Mouse (Mus musculus): Measurements from ENCODE around the gene Ckap2. TPM values are rescaled to one million over a fixed set of nuclear protein-coding genes. Genes with fewer than 3 reads are reported as not detected.

The Ckap2 gene
- polyA plus RNA-seq, 1 experiment from 2014 or later = 56.0 TPM

Other genes starting within 250 kb of the Ckap2 start
- not detected in 2 replicates for gene Defb35, start 247.5 kb downstream of the Ckap2 start, polyA plus RNA-seq (2015; fragmentation: Nextera tagmentation; extraction: Ambion mirVana)
- gene Defb13, start 239.1 kb downstream of the Ckap2 start, polyA plus RNA-seq (2015; fragmentation: Nextera tagmentation; extraction: Ambion mirVana) = not detected in 2 replicates
- gene Fam90a1a, start 227.1 kb downstream of the Ckap2 start, polyA plus RNA-seq (2015; fragmentation: Nextera tagmentation; extraction: Ambion mirVana) = not detected in 2 replicates
- not detected in 2 replicates for gene Ccdc70, start 216.0 kb downstream of the Ckap2 start, polyA plus RNA-seq (2015; fragmentation: Nextera tagmentation; extraction: Ambion mirVana)
- gene Atp7b, start 125.5 kb downstream of the Ckap2 start, polyA plus RNA-seq (2015; fragmentation: Nextera tagmentation; extraction: Ambion mirVana) = 2.4 and 2.7 TPM in 2 replicates
- 27.3 and 29.8 TPM in 2 replicates for gene Alg11, start 125.1 kb downstream of the Ckap2 start, polyA plus RNA-seq (2015; fragmentation: Nextera tagmentation; extraction: Ambion mirVana)
- 1.0 TPM in 2 replicates for gene Nek5, start 60.8 kb downstream of the Ckap2 start, polyA plus RNA-seq (2015; fragmentation: Nextera tagmentation; extraction: Ambion mirVana)
- gene Nek3, start 19.4 kb downstream of the Ckap2 start, polyA plus RNA-seq (2015; fragmentation: Nextera tagmentation; extraction: Ambion mirVana) = 5.0 and 6.0 TPM in 2 replicates
- gene Vps36, start 7.0 kb upstream of the Ckap2 start, polyA plus RNA-seq (2015; fragmentation: Nextera tagmentation; extraction: Ambion mirVana) = 43.9 and 47.6 TPM in 2 replicates
- 30.8 and 31.2 TPM in 2 replicates for gene Thsd1, start 41.5 kb upstream of the Ckap2 start, polyA plus RNA-seq (2015; fragmentation: Nextera tagmentation; extraction: Ambion mirVana)
- not detected in 2 replicates for gene Tpte, start 97.6 kb upstream of the Ckap2 start, polyA plus RNA-seq (2015; fragmentation: Nextera tagmentation; extraction: Ambion mirVana)
- 19.1 and 20.6 TPM in 2 replicates for gene Slc25a15, start 212.8 kb upstream of the Ckap2 start, polyA plus RNA-seq (2015; fragmentation: Nextera tagmentation; extraction: Ambion mirVana)
- gene Mrps31, start 225.5 kb upstream of the Ckap2 start, polyA plus RNA-seq (2015; fragmentation: Nextera tagmentation; extraction: Ambion mirVana) = 36.1 and 37.6 TPM in 2 replicates

Measured in lung, embryonic 15.5 days (tissue).